ENCODE assay signal across 15 mouse cellular contexts in genomic region chr11:68987365-68987882, GRCm38 (mm10). TPM values are rescaled to one million over a fixed set of nuclear protein-coding genes. Genes with fewer than 3 reads are reported as not detected.
"Had no signal": no experiment of that assay in that cellular context is flagged by ENCODE, and none has a peak within 500 bp of the region (broad histone marks: within the 10 kb centered on the region; RNA-seq: fewer than 3 reads in every experiment).

No protein-coding gene starts in this region.

- ATAC-seq: lung, postnatal 0 days had no signal

- DNase-seq: kidney, postnatal 10 days; kidney, postnatal 4 days; lung, adult 2 months; lung, postnatal 36 days; right cerebral cortex, postnatal 14 days; thymus, adult 2 months; thymus, postnatal 25 days had no signal

- H3K27me3 ChIP-seq: liver, embryonic 15.5 days; neural tube, embryonic 13.5 days; stomach, embryonic 15.5 days had no signal

- H3K9ac ChIP-seq: liver, embryonic 15.5 days; neural tube, embryonic 13.5 days; stomach, embryonic 15.5 days had no signal

- H3K4me1 ChIP-seq: limb, embryonic 10.5 days; liver, embryonic 15.5 days; neural tube, embryonic 13.5 days had no signal

- H3K9me3 ChIP-seq: limb, embryonic 10.5 days; liver, embryonic 15.5 days; neural tube, embryonic 13.5 days; stomach, embryonic 15.5 days had no signal

- H3K27ac ChIP-seq: layer of hippocampus, adult 2 months; limb, embryonic 10.5 days; liver, embryonic 15.5 days; neural tube, embryonic 13.5 days; stomach, embryonic 15.5 days had no signal

- H3K4me2 ChIP-seq: liver, embryonic 11.5 days; liver, embryonic 15.5 days; neural tube, embryonic 13.5 days; stomach, embryonic 15.5 days had no signal

- H3K4me3 ChIP-seq: layer of hippocampus, adult 2 months; limb, embryonic 10.5 days; liver, embryonic 15.5 days; neural tube, embryonic 13.5 days; stomach, embryonic 15.5 days had no signal

RNA-seq across cellular contexts. Expression of gene Arhgef15, which starts 30.1 kb away (rescaled TPM):
- total RNA-seq: monocyte, adult 5-6 weeks had no signal
